Mouse (Mus musculus): Measurements from ENCODE around the gene Irgm1. TPM values are rescaled to one million over a fixed set of nuclear protein-coding genes. Genes with fewer than 3 reads are reported as not detected.
"Not testable (repeated sequence)": the region's sequence is repeated elsewhere in the genome, so short reads cannot be mapped to it uniquely, and the experiment has no call there.

The Irgm1 gene
- polyA plus RNA-seq, 1 experiment from 2014 or later, result 118 TPM

GRCm38 (mm10) chr11:48833078-48833730 lies 38.3 kb downstream of the Irgm1 start:
- 10% methylated on average over 8 of the region's 9 CpGs for WGBS (ENCODE audit: missing documents)
- no peaks in the 10 kb centered on the region for H3K36me3 ChIP-seq (ENCODE audit: inconsistent target)
- H3K27ac ChIP-seq, result no peak overlapping the region
- no peaks in the 10 kb centered on the region for H3K79me2 ChIP-seq (ENCODE audit: inconsistent target)
- H3K4me3 ChIP-seq (ENCODE audit: inconsistent target), result peak overlapping the region; percentile 78

GRCm38 (mm10) chr11:48831273-48831672 lies 40.2 kb downstream of the Irgm1 start:
- WGBS (ENCODE audit: missing documents), result 92% methylated on average over 2 of the region's 2 CpGs
- H3K36me3 ChIP-seq (ENCODE audit: inconsistent target), result no peaks in the 10 kb centered on the region
- no peaks in the 10 kb centered on the region for H3K79me2 ChIP-seq (ENCODE audit: inconsistent target)
- no peak overlapping the region for H3K27ac ChIP-seq
- no peak overlapping the region for H3K4me3 ChIP-seq (ENCODE audit: inconsistent target)

- Histone ChIP-seq H3K27ac (no peak overlapping the region), H3K79me2 (ENCODE audit: inconsistent target) (no peaks in the 10 kb centered on the region), H3K4me3 (ENCODE audit: inconsistent target) (no peak overlapping the region), H3K36me3 (ENCODE audit: inconsistent target) (no peaks in the 10 kb centered on the region)
- 86% methylated on average over 2 of the region's 2 CpGs for WGBS (ENCODE audit: missing documents)
These were observed 41.2 kb downstream of the Irgm1 start for GRCm38 (mm10) chr11:48830279-48830678.

- no peaks in the 10 kb centered on the region for H3K79me2 ChIP-seq (ENCODE audit: inconsistent target)
- 100% methylated on average over 6 of the region's 6 CpGs for WGBS (ENCODE audit: missing documents)
- H3K27ac ChIP-seq, result no peak overlapping the region
- no peak overlapping the region for H3K4me3 ChIP-seq (ENCODE audit: inconsistent target)
- H3K36me3 ChIP-seq (ENCODE audit: inconsistent target), result no peaks in the 10 kb centered on the region
These were observed 43.6 kb downstream of the Irgm1 start for GRCm38 (mm10) chr11:48827926-48828325.

- Histone ChIP-seq H3K4me3 (ENCODE audit: inconsistent target) (peak overlapping the region; percentile 40), H3K27ac (no peak overlapping the region), H3K79me2 (ENCODE audit: inconsistent target) (no peaks in the 10 kb centered on the region), H3K36me3 (ENCODE audit: inconsistent target) (no peaks in the 10 kb centered on the region)
- WGBS (ENCODE audit: missing documents), result 11% methylated on average over 6 of the region's 6 CpGs
These were observed 44.8 kb downstream of the Irgm1 start for GRCm38 (mm10) chr11:48826752-48827096.

GRCm38 (mm10) chr11:48825979-48826751 lies 45.3 kb downstream of the Irgm1 start, which contains the start of the genes Trim7 and Gm12184:
TSS of gene Trim7 (plus strand) at chr11:48826140.
TSS of gene Gm12184 (minus strand) at chr11:48826655.
- H3K4me3 ChIP-seq (ENCODE audit: inconsistent target), result peak within 1 kb of the TSS; percentile 40
- not testable (repeated sequence) for H3K79me2 ChIP-seq (ENCODE audit: inconsistent target); H3K36me3 ChIP-seq (ENCODE audit: inconsistent target); H3K27ac ChIP-seq
- 0% methylated on average over 8 of the region's 92 CpGs for WGBS (ENCODE audit: missing documents)

GRCm38 (mm10) chr11:48824311-48824830 lies 47.1 kb downstream of the Irgm1 start:
- Histone ChIP-seq H3K79me2 (ENCODE audit: inconsistent target) (no peaks in the 10 kb centered on the region), H3K27ac (no peak overlapping the region), H3K4me3 (ENCODE audit: inconsistent target) (peak overlapping the region; percentile 8; the same call in 1 of the 2 replicates), H3K36me3 (ENCODE audit: inconsistent target) (no peaks in the 10 kb centered on the region)
- 28% methylated on average over 22 of the region's 22 CpGs for WGBS (ENCODE audit: missing documents)

GRCm38 (mm10) chr11:48823536-48823972 lies 47.9 kb downstream of the Irgm1 start:
- 4% methylated on average over 14 of the region's 15 CpGs for WGBS (ENCODE audit: missing documents)
- no peak overlapping the region for H3K27ac ChIP-seq
- no peaks in the 10 kb centered on the region for H3K79me2 ChIP-seq (ENCODE audit: inconsistent target)
- H3K4me3 ChIP-seq (ENCODE audit: inconsistent target), result peak overlapping the region; percentile 8; the same call in 1 of the 2 replicates
- H3K36me3 ChIP-seq (ENCODE audit: inconsistent target), result no peaks in the 10 kb centered on the region

GRCm38 (mm10) chr11:48822768-48823512 lies 48.5 kb downstream of the Irgm1 start:
- Histone ChIP-seq H3K36me3 (ENCODE audit: inconsistent target) (no peaks in the 10 kb centered on the region), H3K27ac (no peak overlapping the region), H3K79me2 (ENCODE audit: inconsistent target) (no peaks in the 10 kb centered on the region), H3K4me3 (ENCODE audit: inconsistent target) (peak overlapping the region; percentile 8; the same call in 1 of the 2 replicates)
- WGBS (ENCODE audit: missing documents), result 54% methylated on average over 14 of the region's 14 CpGs

- not testable (repeated sequence) for H3K79me2 ChIP-seq (ENCODE audit: inconsistent target); H3K27ac ChIP-seq; H3K36me3 ChIP-seq (ENCODE audit: inconsistent target); H3K4me3 ChIP-seq (ENCODE audit: inconsistent target)
- WGBS (ENCODE audit: missing documents), result 96% methylated on average over 13 of the region's 14 CpGs
These were observed 50.2 kb downstream of the Irgm1 start for GRCm38 (mm10) chr11:48821299-48821698.

- Histone ChIP-seq H3K79me2 (ENCODE audit: inconsistent target) (peaks cover 15% of the 10 kb centered on the region), H3K36me3 (ENCODE audit: inconsistent target) (no peaks in the 10 kb centered on the region), H3K4me3 (ENCODE audit: inconsistent target) (no peak overlapping the region), H3K27ac (no peak overlapping the region; the same call in 1 of the 2 replicates)
These were observed 51.2 kb downstream of the Irgm1 start for GRCm38 (mm10) chr11:48820308-48820674.

- no peak overlapping the region; the same call in 1 of the 2 replicates for H3K27ac ChIP-seq
These were observed 51.7 kb downstream of the Irgm1 start for GRCm38 (mm10) chr11:48819614-48820307.

GRCm38 (mm10) chr11:48818346-48818745 lies 53.1 kb downstream of the Irgm1 start:
- 0% methylated on average over 16 of the region's 16 CpGs for WGBS (ENCODE audit: missing documents)
- Histone ChIP-seq H3K4me3 (ENCODE audit: inconsistent target) (peak overlapping the region; percentile 67), H3K27ac (peak overlapping the region; percentile 86)

More at GRCm38 (mm10) chr11:48819614-48820307, 51.7 kb downstream of the Irgm1 start:
- H3K36me3 ChIP-seq (ENCODE audit: inconsistent target), result no peaks in the 10 kb centered on the region
- peaks cover 20% of the 10 kb centered on the region for H3K79me2 ChIP-seq (ENCODE audit: inconsistent target)
- H3K4me3 ChIP-seq (ENCODE audit: inconsistent target), result no peak overlapping the region
- WGBS (ENCODE audit: missing documents), result 75% methylated on average over 7 of the region's 7 CpGs

GRCm38 (mm10) chr11:48817794-48818193 lies 53.7 kb downstream of the Irgm1 start:
- H3K4me3 ChIP-seq (ENCODE audit: inconsistent target), result peak overlapping the region; percentile 67
- H3K36me3 ChIP-seq (ENCODE audit: inconsistent target), result no peaks in the 10 kb centered on the region
- H3K79me2 ChIP-seq (ENCODE audit: inconsistent target), result peaks cover 26% of the 10 kb centered on the region
- WGBS (ENCODE audit: missing documents), result 0% methylated on average over 9 of the region's 9 CpGs
- peak overlapping the region; percentile 86 for H3K27ac ChIP-seq

More at GRCm38 (mm10) chr11:48818346-48818745, 53.1 kb downstream of the Irgm1 start:
- Histone ChIP-seq H3K36me3 (ENCODE audit: inconsistent target) (no peaks in the 10 kb centered on the region), H3K79me2 (ENCODE audit: inconsistent target) (peaks cover 26% of the 10 kb centered on the region)
